Mouse (Mus musculus) E14TG2a.4 (cell line): Measurements from ENCODE around the gene Tnfrsf4.
A peak's percentile ranks its signal among the peaks of the same experiment; 100 is the strongest.

Source experiments
- H3K27me3 ChIP-seq: 2 replicates; pipeline ENCODE4 v1.6.1; 2014; ENCODE audit warnings: low read length, control low read depth; ENCODE audit not compliant: insufficient read depth
- H3K36me3 ChIP-seq: 2 replicates; pipeline ENCODE4 v1.6.1; 2014; ENCODE audit warnings: low read length, control low read depth; ENCODE audit not compliant: insufficient read depth
- H3K4me1 ChIP-seq: replicated peaks from 2 replicates; pipeline ENCODE4 v1.6.1; 2014; ENCODE audit warnings: low read depth, low read length, control low read depth
- H3K4me3 ChIP-seq: replicated peaks from 2 replicates; pipeline ENCODE4 v1.5.1; 2014; ENCODE audit warnings: mild to moderate bottlenecking, low read length
- H3K9me3 ChIP-seq: 2 replicates; pipeline ENCODE4 v1.6.1; 2014; ENCODE audit warnings: low read length, control low read depth
- CTCF ChIP-seq: conservative IDR thresholded peaks from 2 replicates; pipeline ENCODE4 v1.5.1; 2014; ENCODE audit warnings: low read length
- NANOG ChIP-seq: IDR thresholded peaks from 2 replicates; pipeline ENCODE4 v1.6.1; 2014; ENCODE audit warnings: borderline replicate concordance, low read length, mixed read lengths
- POU5F1 ChIP-seq: IDR thresholded peaks from 2 replicates; pipeline ENCODE4 v1.6.1; 2014; ENCODE audit warnings: low read length, borderline replicate concordance

The Tnfrsf4 gene

DNA sequence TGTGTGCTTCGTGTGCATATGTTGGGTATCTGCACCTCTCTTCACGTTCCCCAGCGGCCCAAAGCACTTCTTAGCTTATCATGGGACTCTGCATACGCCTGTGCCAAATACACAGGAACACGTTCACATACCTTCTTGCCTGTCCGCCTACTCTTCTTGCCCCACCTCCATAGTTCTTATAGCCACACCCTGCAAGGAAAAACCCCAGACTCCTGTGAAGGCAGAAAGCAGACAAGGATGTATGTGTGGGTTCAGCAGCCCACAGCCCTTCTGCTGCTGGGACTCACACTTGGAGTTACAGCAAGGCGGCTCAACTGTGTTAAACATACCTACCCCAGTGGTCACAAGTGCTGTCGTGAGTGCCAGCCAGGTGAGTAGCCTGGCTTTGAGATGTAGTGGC is at the start of gene Tnfrsf4:
TSS of gene Tnfrsf4 (plus strand) at position 207 of the 400 bp plus-strand sequence.
- H3K36me3 ChIP-seq = peaks cover 76% of the 10 kb centered on the region
- no peaks in the 10 kb centered on the region for H3K9me3 ChIP-seq
- no peaks in the 10 kb centered on the region for H3K27me3 ChIP-seq
- H3K4me1 ChIP-seq = peaks cover 9% of the 10 kb centered on the region
- no peak for TF ChIP-seq POU5F1
- no peak for TF ChIP-seq CTCF
- no peak for TF ChIP-seq NANOG
- no peak within 1 kb of the TSS for H3K4me3 ChIP-seq

DNA sequence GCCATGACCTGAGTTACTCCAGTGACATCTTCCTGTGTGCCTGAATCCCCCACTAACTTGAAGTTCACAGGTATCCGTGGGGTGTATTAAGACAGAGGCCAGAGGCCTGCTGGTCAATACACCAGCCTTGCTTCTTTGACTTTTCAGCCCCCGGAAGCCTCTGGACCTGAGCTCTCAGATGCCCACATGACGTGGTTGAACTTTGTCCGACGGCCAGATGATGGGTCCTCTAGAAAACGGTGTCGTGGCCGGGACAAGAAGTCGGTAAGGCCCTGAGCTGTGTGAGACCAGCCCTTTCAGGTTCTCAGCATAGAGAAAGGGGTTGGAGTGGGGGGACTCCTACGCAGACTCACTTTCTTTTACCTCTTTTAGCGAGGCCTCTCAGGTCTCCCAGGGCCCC is 49.2 kb upstream of the Tnfrsf4 start:
- no peak for TF ChIP-seq NANOG
- TF ChIP-seq POU5F1 = no peak
- TF ChIP-seq CTCF = no peak
- peaks cover 51% of the 10 kb centered on the region for H3K36me3 ChIP-seq
- peaks cover 37% of the 10 kb centered on the region for H3K4me1 ChIP-seq
- H3K4me3 ChIP-seq = no peak overlapping the region
- H3K9me3 ChIP-seq = no peaks in the 10 kb centered on the region
- no peaks in the 10 kb centered on the region for H3K27me3 ChIP-seq

DNA sequence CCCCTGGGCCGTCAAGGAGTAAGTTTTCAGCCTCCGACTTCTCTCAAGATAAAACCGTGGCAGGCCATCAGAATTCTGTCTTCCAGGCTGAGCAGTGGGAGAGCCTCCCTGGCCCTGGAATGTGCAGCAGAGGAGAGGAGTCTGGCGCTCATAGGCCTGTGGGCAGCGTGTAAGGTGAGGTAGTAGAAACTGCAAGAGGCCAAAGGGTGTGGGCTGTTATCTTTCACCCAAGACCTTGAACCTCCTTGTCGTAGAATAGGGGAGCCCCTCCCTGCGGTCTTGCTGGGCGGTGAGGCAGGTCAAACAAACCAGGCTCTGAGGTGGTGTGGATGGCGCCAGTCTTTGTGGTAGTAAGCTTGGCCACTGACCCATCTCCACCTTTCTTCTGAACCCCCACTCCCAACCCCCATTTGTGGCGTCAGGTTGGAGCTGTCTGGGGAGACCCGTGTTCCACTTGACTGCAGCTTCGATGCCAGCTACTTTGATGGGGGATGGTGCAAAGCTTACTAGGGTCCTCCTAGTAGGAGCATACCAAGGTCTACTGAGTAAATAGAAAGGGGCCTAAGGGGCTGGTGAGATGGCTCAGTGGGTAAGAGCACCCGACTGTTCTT is 44.5 kb upstream of the Tnfrsf4 start:
- no peaks in the 10 kb centered on the region for H3K9me3 ChIP-seq
- TF ChIP-seq POU5F1 (no peak), NANOG (no peak), CTCF (no peak)

DNA sequence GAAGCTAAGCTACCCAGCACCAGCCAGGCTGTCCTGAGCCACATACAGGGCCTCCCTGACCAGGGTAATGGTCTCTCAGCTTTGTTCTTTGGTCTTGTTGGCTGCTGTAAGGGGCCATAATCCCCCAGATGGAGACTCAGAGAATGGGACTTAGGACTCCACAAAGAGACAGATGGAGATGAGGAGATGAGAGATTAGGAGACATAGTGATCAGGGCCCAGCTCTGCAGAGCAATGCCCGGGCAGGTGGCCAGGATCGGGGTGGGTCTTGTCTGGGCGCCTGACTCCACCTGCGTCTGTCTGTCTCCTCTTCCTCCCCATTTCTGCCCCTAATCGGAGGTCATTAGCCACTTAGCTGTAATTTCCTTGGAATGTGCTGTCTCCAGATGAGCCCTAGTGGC is 43.4 kb upstream of the Tnfrsf4 start:
- Histone ChIP-seq H3K4me1 (peaks cover 20% of the 10 kb centered on the region), H3K9me3 (no peaks in the 10 kb centered on the region), H3K36me3 (peaks cover 21% of the 10 kb centered on the region), H3K4me3 (no peak overlapping the region), H3K27me3 (no peaks in the 10 kb centered on the region; the same call in 1 of the 2 replicates)
- TF ChIP-seq NANOG (no peak), CTCF (no peak), POU5F1 (no peak)

More for the DNA sequence above, 44.5 kb upstream of the Tnfrsf4 start:
- H3K27me3 ChIP-seq = no peaks in the 10 kb centered on the region; the same call in 1 of the 2 replicates
- H3K4me3 ChIP-seq = 0 out of 2 replicates have a peak overlapping the region, but pooled peaks have one; percentile 7
- peaks cover 32% of the 10 kb centered on the region for H3K36me3 ChIP-seq
- peaks cover 20% of the 10 kb centered on the region for H3K4me1 ChIP-seq

DNA sequence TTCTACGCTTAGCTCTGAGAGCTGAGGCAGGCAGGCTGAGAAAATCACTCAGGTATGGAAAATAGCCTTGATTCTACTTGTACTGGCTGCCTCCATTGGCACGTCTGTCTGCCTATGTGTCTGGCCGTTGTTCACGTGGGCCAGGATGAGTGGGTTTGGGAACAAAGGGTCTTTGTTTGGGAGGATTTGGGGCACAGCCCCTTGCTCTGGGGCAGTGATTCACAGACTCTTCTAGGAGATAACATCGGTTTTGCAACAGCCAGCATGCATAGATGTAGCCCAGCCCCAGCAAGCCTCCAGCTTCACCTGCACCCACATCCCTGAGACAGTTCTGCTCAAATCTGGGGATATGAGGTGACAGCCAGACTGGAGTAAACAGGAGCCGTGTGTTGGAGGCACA is 41.0 kb upstream of the Tnfrsf4 start:
- Histone ChIP-seq H3K36me3 (no peaks in the 10 kb centered on the region), H3K4me3 (no peak overlapping the region), H3K27me3 (no peaks in the 10 kb centered on the region; the same call in 1 of the 2 replicates), H3K9me3 (peaks cover 5% of the 10 kb centered on the region), H3K4me1 (peaks cover 20% of the 10 kb centered on the region)
- no peak for TF ChIP-seq CTCF
- no peak for TF ChIP-seq NANOG
- no peak for TF ChIP-seq POU5F1

DNA sequence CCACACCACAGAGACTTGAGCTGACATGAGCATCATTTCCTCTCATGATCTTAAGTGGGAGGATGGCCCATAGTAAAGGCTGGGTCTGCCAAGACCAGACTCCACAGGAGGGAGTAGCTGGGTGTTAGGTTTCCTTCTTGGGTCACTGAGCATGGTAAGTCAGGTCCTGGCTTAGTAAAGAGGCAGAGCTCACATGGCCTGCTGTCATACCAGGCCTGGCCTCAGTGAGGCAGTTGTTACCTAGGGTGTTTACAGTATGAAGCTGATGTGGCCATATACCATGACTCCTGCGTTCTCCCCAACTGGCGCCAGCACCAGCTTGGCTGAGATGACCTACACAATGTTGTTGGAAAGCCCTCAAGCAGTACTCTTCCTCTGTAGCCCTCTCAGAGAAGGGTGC is 40.4 kb upstream of the Tnfrsf4 start:
- H3K36me3 ChIP-seq = no peaks in the 10 kb centered on the region
- TF ChIP-seq POU5F1 (no peak), NANOG (no peak), CTCF (no peak)
- peaks cover 20% of the 10 kb centered on the region for H3K4me1 ChIP-seq
- H3K4me3 ChIP-seq = no peak overlapping the region
- H3K9me3 ChIP-seq = peaks cover 5% of the 10 kb centered on the region
- no peaks in the 10 kb centered on the region; the same call in 1 of the 2 replicates for H3K27me3 ChIP-seq

DNA sequence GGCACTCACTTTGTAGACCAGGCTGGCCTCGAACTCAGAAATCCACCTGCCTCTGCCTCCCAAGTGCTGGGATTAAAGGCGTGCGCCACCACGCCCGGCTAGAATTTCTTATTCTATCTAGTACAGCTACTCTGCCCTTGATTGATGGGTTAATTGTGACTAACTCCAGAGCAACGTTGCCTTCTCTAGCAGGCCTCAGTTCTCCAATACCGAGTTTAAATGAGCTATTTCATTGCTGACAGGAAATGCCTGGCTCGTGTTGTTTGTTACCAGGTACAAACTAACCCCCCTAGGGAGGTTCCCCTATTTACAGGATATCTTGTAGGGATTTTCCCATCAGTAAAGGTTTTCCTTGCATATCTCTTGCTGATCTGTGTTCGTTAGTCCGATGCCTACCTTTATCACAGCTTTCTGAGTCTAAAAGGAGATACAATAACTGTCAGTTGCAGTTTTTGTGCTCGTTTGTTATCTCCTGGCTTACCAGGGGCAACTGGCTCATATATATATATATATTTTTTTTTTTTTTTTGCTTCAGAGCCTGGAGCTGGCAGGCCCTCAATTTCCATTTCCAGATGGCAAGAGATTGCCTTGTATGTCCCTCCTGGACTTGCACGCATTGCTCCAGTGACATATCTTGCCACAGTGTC is 32.1 kb upstream of the Tnfrsf4 start:
- no peak overlapping the region for H3K4me3 ChIP-seq
- H3K4me1 ChIP-seq = peaks cover 9% of the 10 kb centered on the region
- peaks cover 5% of the 10 kb centered on the region for H3K9me3 ChIP-seq
- H3K27me3 ChIP-seq = 0 out of 2 replicates have a peak, but pooled peaks cover 5% of the 10 kb centered on the region
- no peak for TF ChIP-seq NANOG
- TF ChIP-seq CTCF = no peak
- no peak for TF ChIP-seq POU5F1
- no peaks in the 10 kb centered on the region for H3K36me3 ChIP-seq

DNA sequence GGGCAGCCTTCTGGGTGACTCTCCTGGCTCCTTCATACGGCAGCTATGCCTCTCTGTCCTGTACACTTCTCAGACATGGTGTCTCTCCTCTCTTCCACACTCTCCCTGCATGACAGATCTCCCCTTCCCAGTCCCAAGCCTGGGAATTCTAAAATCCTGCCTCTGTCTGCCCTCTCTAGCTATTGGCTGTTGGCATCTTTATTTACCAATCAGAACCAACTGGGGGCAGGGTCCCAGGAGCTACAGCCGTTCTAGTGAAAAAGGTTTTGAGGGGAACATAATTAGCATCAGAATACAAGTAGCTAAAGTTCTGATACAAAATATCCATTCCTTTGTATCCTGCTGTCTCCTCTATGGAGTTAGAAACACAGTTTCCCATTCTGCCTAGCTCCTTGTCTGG is 29.9 kb upstream of the Tnfrsf4 start:
- peak; percentile 23; the same call in 1 of the 2 replicates for TF ChIP-seq NANOG
- no peak for TF ChIP-seq CTCF
- TF ChIP-seq POU5F1 = no peak
- Histone ChIP-seq H3K4me1 (peaks cover 15% of the 10 kb centered on the region), H3K36me3 (peaks cover 4% of the 10 kb centered on the region; the same call in 1 of the 2 replicates), H3K4me3 (no peak overlapping the region), H3K9me3 (no peaks in the 10 kb centered on the region), H3K27me3 (0 out of 2 replicates have a peak, but pooled peaks cover 5% of the 10 kb centered on the region)
